Mouse (Mus musculus) liver, embryonic 11.5 days (tissue): Measurements from ENCODE around the gene Krt8. TPM values are rescaled to one million over a fixed set of nuclear protein-coding genes. Genes with fewer than 3 reads are reported as not detected.
"Not testable (repeated sequence)": the region's sequence is repeated elsewhere in the genome, so short reads cannot be mapped to it uniquely, and the experiment has no call there.

Experiments used
- ATAC-seq: fragments of 200-750 bp; cut with Nextera tagmentation; replicated peaks from 2 replicates; pipeline ENCODE4 v1.8.0; 2017; ENCODE audit warnings: moderate number of reproducible peaks, mild to moderate bottlenecking, moderate TSS enrichment, moderate library complexity; ENCODE audit not compliant: low FRiP score
- DNase-seq: peaks from one replicate; pipeline ENCODE4 v3.0.0-alpha.2; 2017; ENCODE audit warnings: low spot score
- H3K27ac ChIP-seq: fragments of 300-500 bp; sonication (generic); 2 replicates; pipeline ENCODE4 v1.5.1; 2014; ENCODE audit warnings: mild to moderate bottlenecking, low read depth, low read length, control low read depth
- H3K27me3 ChIP-seq: fragments of 300-500 bp; sonication (generic); replicated peaks from 2 replicates; pipeline ENCODE4 v1.6.1; 2014; ENCODE audit warnings: low read length, mixed read lengths; ENCODE audit not compliant: control insufficient read depth, insufficient read depth
- H3K36me3 ChIP-seq: fragments of 300-500 bp; sonication (generic); 2 replicates; pipeline ENCODE4 v1.6.1; 2014; ENCODE audit warnings: mild to moderate bottlenecking, low read length, moderate library complexity, mixed read lengths; ENCODE audit not compliant: control insufficient read depth, insufficient read depth
- H3K4me1 ChIP-seq: fragments of 300-500 bp; sonication (generic); replicated peaks from 2 replicates; pipeline ENCODE4 v1.6.1; 2014; ENCODE audit warnings: low read length, mixed read lengths; ENCODE audit not compliant: control insufficient read depth, insufficient read depth
- H3K4me2 ChIP-seq: fragments of 300-500 bp; sonication (generic); 2 replicates; pipeline ENCODE4 v1.6.1; 2014; ENCODE audit warnings: mild to moderate bottlenecking, control low read depth, moderate library complexity
- H3K4me3 ChIP-seq: fragments of 300-500 bp; sonication (generic); 2 replicates; pipeline ENCODE4 v1.5.1; 2014; ENCODE audit warnings: low read depth, low read length, control low read depth
- H3K9ac ChIP-seq: fragments of 300-500 bp; sonication (generic); 2 replicates; pipeline ENCODE4 v1.6.1; 2014; ENCODE audit warnings: low read depth, low read length, control low read depth
- H3K9me3 ChIP-seq: fragments of 300-500 bp; sonication (generic); 2 replicates; pipeline ENCODE4 v1.6.1; 2016; ENCODE audit warnings: low read length, inconsistent platforms, mixed read lengths; ENCODE audit not compliant: control insufficient read depth
- WGBS: fragments of 180-500 bp; shearing (Covaris S2); extraction: QIAGEN DNeasy Blood & Tissue Kit; methylation state at CpG from one replicate; pipeline ENCODE4 v1.1.7; 2014; 5-methylcytosine and 5-hydroxymethylcytosine counted together
- polyA plus RNA-seq: library from polyadenylated mRNA; unstranded; fragments of >200 nt; fragmentation: Nextera tagmentation; extraction: Ambion mirVana; gene quantifications from 2 replicates; pipeline ENCODE4 v1.2.1, GENCODE M21; 2014

Gene Krt8
- polyA plus RNA-seq, 1 experiment from 2014 or later = 103 TPM

GRCm38 (mm10) chr15:102003516-102003915 is 766 bp downstream of the Krt8 start:
- H3K4me3 ChIP-seq = peak overlapping the region; percentile 46
- ATAC-seq (no peak), DNase-seq (no peak)
- peak overlapping the region; percentile 70 for H3K4me2 ChIP-seq
- WGBS = 17% methylated on average over 12 of the region's 12 CpGs
- H3K27me3 ChIP-seq = peaks cover 50% of the 10 kb centered on the region
- peak overlapping the region; percentile 41 for H3K27ac ChIP-seq
- no peaks in the 10 kb centered on the region for H3K36me3 ChIP-seq
- peaks cover 7% of the 10 kb centered on the region for H3K4me1 ChIP-seq
- H3K9me3 ChIP-seq = no peaks in the 10 kb centered on the region
- peak overlapping the region; percentile 64 for H3K9ac ChIP-seq

GRCm38 (mm10) chr15:102002646-102003488 is 1.4 kb downstream of the Krt8 start:
- H3K9ac ChIP-seq = peak overlapping the region; percentile 64
- H3K4me3 ChIP-seq = peak overlapping the region; percentile 46
- H3K9me3 ChIP-seq = no peaks in the 10 kb centered on the region
- DNase-seq (peak; percentile 72), ATAC-seq (peak; percentile 66)
- H3K4me2 ChIP-seq = peak overlapping the region; percentile 70
- no peaks in the 10 kb centered on the region for H3K36me3 ChIP-seq
- peaks cover 7% of the 10 kb centered on the region for H3K4me1 ChIP-seq
- WGBS = 3% methylated on average over 32 of the region's 34 CpGs
- peaks cover 50% of the 10 kb centered on the region for H3K27me3 ChIP-seq
- peak overlapping the region; percentile 41 for H3K27ac ChIP-seq

- ATAC-seq (no peak), DNase-seq (no peak)
- no peak overlapping the region for H3K9ac ChIP-seq
- no peak overlapping the region for H3K4me3 ChIP-seq
- H3K9me3 ChIP-seq = no peaks in the 10 kb centered on the region
- H3K27ac ChIP-seq = no peak overlapping the region
- H3K4me1 ChIP-seq = peaks cover 7% of the 10 kb centered on the region
- peaks cover 28% of the 10 kb centered on the region for H3K27me3 ChIP-seq
- 61% methylated on average over 11 of the region's 11 CpGs for WGBS
- H3K4me2 ChIP-seq = no peak overlapping the region
- H3K36me3 ChIP-seq = peaks cover 5% of the 10 kb centered on the region; the same call in 1 of the 2 replicates
Observed at GRCm38 (mm10) chr15:101999676-102000335, 4.5 kb downstream of the Krt8 start.

GRCm38 (mm10) chr15:101999156-101999555 is 5.1 kb downstream of the Krt8 start:
- peaks cover 22% of the 10 kb centered on the region for H3K27me3 ChIP-seq
- ATAC-seq (no peak), DNase-seq (no peak)
- H3K4me2 ChIP-seq = no peak overlapping the region
- no peaks in the 10 kb centered on the region for H3K9me3 ChIP-seq
- H3K9ac ChIP-seq = no peak overlapping the region
- no peak overlapping the region for H3K27ac ChIP-seq
- peaks cover 11% of the 10 kb centered on the region for H3K4me1 ChIP-seq
- no peak overlapping the region for H3K4me3 ChIP-seq
- H3K36me3 ChIP-seq = peaks cover 5% of the 10 kb centered on the region; the same call in 1 of the 2 replicates
- WGBS = 58% methylated on average over 11 of the region's 11 CpGs

- H3K9me3 ChIP-seq, H3K4me2 ChIP-seq, H3K4me1 ChIP-seq, DNase-seq, H3K36me3 ChIP-seq, H3K4me3 ChIP-seq, H3K27ac ChIP-seq, H3K9ac ChIP-seq, H3K27me3 ChIP-seq, ATAC-seq: not testable (repeated sequence)
- WGBS = 89% methylated on average over 11 of the region's 11 CpGs
Observed at GRCm38 (mm10) chr15:101996450-101997078, 7.7 kb downstream of the Krt8 start.

- Histone ChIP-seq H3K36me3 (peaks cover 5% of the 10 kb centered on the region; the same call in 1 of the 2 replicates), H3K4me3 (no peak overlapping the region), H3K9me3 (no peaks in the 10 kb centered on the region), H3K9ac (no peak overlapping the region), H3K27me3 (no peaks in the 10 kb centered on the region), H3K27ac (no peak overlapping the region), H3K4me2 (no peak overlapping the region), H3K4me1 (peaks cover 4% of the 10 kb centered on the region)
- ATAC-seq (no peak), DNase-seq (no peak)
- WGBS = 64% methylated on average over 4 of the region's 4 CpGs
Observed at GRCm38 (mm10) chr15:101995484-101996236, 8.6 kb downstream of the Krt8 start.

GRCm38 (mm10) chr15:101994365-101994764 is 9.9 kb downstream of the Krt8 start:
- Histone ChIP-seq H3K27ac (no peak overlapping the region), H3K9ac (no peak overlapping the region), H3K36me3 (peaks cover 5% of the 10 kb centered on the region; the same call in 1 of the 2 replicates), H3K4me3 (no peak overlapping the region), H3K9me3 (no peaks in the 10 kb centered on the region), H3K27me3 (no peaks in the 10 kb centered on the region), H3K4me2 (no peak overlapping the region), H3K4me1 (peaks cover 4% of the 10 kb centered on the region)
- WGBS = 65% methylated on average over 6 of the region's 6 CpGs
- DNase-seq (no peak), ATAC-seq (no peak)

GRCm38 (mm10) chr15:101990946-101991345 is 13.3 kb downstream of the Krt8 start:
- H3K27ac ChIP-seq = no peak overlapping the region
- no peaks in the 10 kb centered on the region for H3K9me3 ChIP-seq
- no peaks in the 10 kb centered on the region for H3K27me3 ChIP-seq
- H3K36me3 ChIP-seq = peaks cover 4% of the 10 kb centered on the region; the same call in 1 of the 2 replicates
- H3K4me2 ChIP-seq = no peak overlapping the region
- no peak overlapping the region for H3K4me3 ChIP-seq
- no peak overlapping the region for H3K9ac ChIP-seq
- 83% methylated on average over 6 of the region's 6 CpGs for WGBS
- DNase-seq (no peak), ATAC-seq (no peak)
- H3K4me1 ChIP-seq = peaks cover 4% of the 10 kb centered on the region
